Mouse (Mus musculus) brain, adult 10 weeks (tissue): ENCODE measurements around the gene Mff. TPM values are rescaled to one million over a fixed set of nuclear protein-coding genes. Genes with fewer than 3 reads are reported as not detected.

Source experiments
- polyA plus RNA-seq: library from polyadenylated mRNA; stranded (reverse); fragments of 350-450 nt; fragmentation: Illumina TruSeq; extraction: RNeasy Lipid Tissue Mini Kit (QIAGEN cat#74804); gene quantifications from one replicate; pipeline ENCODE4 v1.2.3, GENCODE M21; 2015; ENCODE audit warnings: low read depth, low replicate concordance

Mff gene
- 446 TPM for polyA plus RNA-seq

DNA sequence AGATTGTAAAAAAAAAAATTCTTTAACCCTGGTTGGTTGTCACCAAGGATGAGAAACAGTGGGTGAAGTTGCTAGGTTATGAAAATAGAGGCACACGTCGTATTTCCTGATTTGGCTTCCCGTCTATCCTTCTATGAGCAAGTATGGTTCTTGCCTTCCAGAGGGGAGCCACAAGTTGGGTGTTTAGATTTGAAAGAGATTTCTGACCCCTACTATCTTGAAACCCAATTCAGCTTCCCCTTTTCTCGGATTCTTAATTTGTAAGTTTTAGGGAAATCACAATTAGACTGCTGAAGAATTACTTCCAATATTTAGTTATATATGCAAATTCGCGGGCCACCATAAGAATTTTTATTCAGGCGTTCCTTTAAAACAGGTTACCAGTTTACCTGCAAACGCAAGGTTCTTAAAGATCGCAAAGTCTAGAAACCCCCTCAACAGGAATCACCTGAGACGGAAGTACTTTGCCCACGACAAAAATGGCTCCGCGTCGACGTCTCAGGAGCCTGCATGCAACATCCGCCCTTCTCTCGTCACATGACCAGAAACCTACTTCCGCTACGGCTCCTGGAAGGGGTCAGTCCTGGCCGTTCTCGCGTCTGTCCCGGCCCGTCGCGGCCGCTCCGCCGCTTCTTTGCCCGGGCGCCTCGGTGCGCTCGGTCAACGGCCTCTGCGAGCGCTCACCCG is at the start of gene Mff:
Gene Mff (plus strand): TSS at position 552 of the 687 bp plus-strand sequence.

DNA sequence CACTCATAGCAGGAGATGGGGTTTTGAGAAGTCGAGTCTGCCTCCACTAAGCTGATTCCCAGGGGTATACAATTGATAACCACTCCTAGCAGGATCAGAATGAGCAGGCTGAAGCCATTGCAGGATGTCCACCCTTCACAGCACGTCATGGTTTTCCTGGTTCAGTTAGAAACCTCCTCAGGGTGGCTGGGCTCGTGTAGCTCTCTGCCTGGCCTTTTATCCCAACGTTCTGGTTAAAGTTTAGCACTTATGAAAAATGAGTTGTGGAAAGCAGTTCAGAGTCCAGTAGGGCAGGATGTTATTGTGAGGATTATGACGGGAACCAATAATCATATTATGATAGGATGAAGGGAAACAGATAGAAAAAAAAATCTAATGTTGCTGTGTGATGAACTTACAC is 43.6 kb downstream of the Mff start, which contains the start of gene Tm4sf20:
Gene Tm4sf20 (minus strand): TSS at position 193 of the 400 bp plus-strand sequence.

DNA sequence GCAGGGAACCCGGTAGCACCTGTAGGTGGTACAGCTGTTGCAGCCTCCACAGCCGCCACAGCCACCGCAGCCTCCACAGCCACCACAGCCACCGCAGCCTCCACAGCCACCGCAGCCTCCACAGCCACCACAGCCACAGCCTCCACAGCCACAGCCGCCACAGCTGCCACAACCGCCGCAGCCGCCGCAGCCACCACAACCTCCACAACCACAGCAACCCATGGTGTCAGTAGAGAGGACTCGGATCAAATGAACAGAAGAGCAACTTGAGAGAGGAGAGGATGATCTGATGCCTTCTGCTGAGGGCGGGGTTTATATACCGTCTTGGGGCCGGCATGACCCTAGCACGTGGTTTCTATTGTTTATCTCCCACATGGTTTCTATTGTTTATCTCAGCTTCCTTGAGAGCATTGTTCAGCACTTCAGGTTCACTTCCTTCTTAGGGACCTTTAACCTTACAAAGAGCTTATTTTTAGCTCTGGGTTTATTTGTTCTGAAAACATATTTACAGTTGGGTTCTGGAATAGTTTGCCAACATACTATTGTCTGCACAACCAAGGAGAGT is 46.4 kb downstream of the Mff start, which contains the start of gene Gm47791:
Gene Gm47791 (minus strand): TSS at position 222 of the 565 bp plus-strand sequence.

Other genes with a start within 250 kb of the Mff start
- 0.37 TPM for gene Col4a4, start 138.0 kb upstream of the Mff start, polyA plus RNA-seq
- 0.21 TPM for gene Col4a3, start 138.0 kb upstream of the Mff start, polyA plus RNA-seq
- gene Tm4sf20, start 43.6 kb downstream of the Mff start, polyA plus RNA-seq, result not detected
- gene Gm47791, start 46.4 kb downstream of the Mff start, polyA plus RNA-seq, result not detected
- 54.0 TPM for gene Agfg1, start 114.6 kb downstream of the Mff start, polyA plus RNA-seq
- not detected for gene A030005L19Rik, start 188.4 kb downstream of the Mff start, polyA plus RNA-seq
- not detected for gene A030014E15Rik, start 200.0 kb downstream of the Mff start, polyA plus RNA-seq
- gene Gm6217, start 206.5 kb downstream of the Mff start, polyA plus RNA-seq, result not detected
- gene A030003K21Rik, start 218.5 kb downstream of the Mff start, polyA plus RNA-seq, result not detected
- not detected for gene Gm7544, start 231.1 kb downstream of the Mff start, polyA plus RNA-seq
- not detected for gene Gm47955, start 235.4 kb downstream of the Mff start, polyA plus RNA-seq